Mouse (Mus musculus) midbrain, postnatal 0 days (tissue): ENCODE results near the gene Mrps18a. TPM values are rescaled to one million over a fixed set of nuclear protein-coding genes. Genes with fewer than 3 reads are reported as not detected.

Experiments
- ATAC-seq: fragments of 200-750 bp; cut with Nextera tagmentation; 2 replicates; pipeline ENCODE4 v1.8.0; 2017; ENCODE audit warnings: moderate number of reproducible peaks, mild to moderate bottlenecking, moderate TSS enrichment, moderate library complexity; ENCODE audit not compliant: low FRiP score
- DNase-seq: peaks from one replicate; pipeline ENCODE4 v3.0.0-alpha.2; 2015; ENCODE audit warnings: low spot score
- H3K27ac ChIP-seq: fragments of 300-500 bp; sonication (generic); 2 replicates; pipeline ENCODE4 v1.5.1; 2014; ENCODE audit warnings: low read depth, mild to moderate bottlenecking, low read length, mixed read lengths
- H3K27me3 ChIP-seq: fragments of 300-500 bp; sonication (generic); 2 replicates; pipeline ENCODE4 v1.6.1; 2014; ENCODE audit warnings: low read length, control low read depth, mixed read lengths; ENCODE audit not compliant: insufficient read depth
- H3K36me3 ChIP-seq: fragments of 300-500 bp; sonication (generic); 2 replicates; pipeline ENCODE4 v1.6.1; 2014; ENCODE audit warnings: low read length, control low read depth, mixed read lengths; ENCODE audit not compliant: insufficient read depth
- H3K4me1 ChIP-seq: fragments of 300-500 bp; sonication (generic); 2 replicates; pipeline ENCODE4 v1.6.1; 2014; ENCODE audit warnings: mild to moderate bottlenecking, control low read depth, antibody characterized with exemption, low read length, mixed read lengths; ENCODE audit not compliant: insufficient read depth
- H3K4me2 ChIP-seq: fragments of 300-500 bp; sonication (generic); 2 replicates; pipeline ENCODE4 v1.6.1; 2014; ENCODE audit warnings: low read depth, mild to moderate bottlenecking, low read length, mixed read lengths; ENCODE audit not compliant: poor library complexity, severe bottlenecking
- H3K4me3 ChIP-seq: fragments of 300-500 bp; sonication (generic); 2 replicates; pipeline ENCODE4 v1.5.1; 2014; ENCODE audit warnings: low read depth, mild to moderate bottlenecking, low read length, moderate library complexity
- H3K9ac ChIP-seq: fragments of 300-500 bp; sonication (generic); replicated peaks from 2 replicates; pipeline ENCODE4 v1.6.1; 2014; ENCODE audit warnings: mild to moderate bottlenecking, low read length, moderate library complexity, mixed read lengths; ENCODE audit not compliant: poor library complexity, severe bottlenecking
- H3K9me3 ChIP-seq: fragments of 300-500 bp; sonication (generic); 2 replicates; pipeline ENCODE4 v1.6.1; 2016; ENCODE audit warnings: low read length, control low read depth
- CTCF ChIP-seq: IDR thresholded peaks from 2 replicates; pipeline ENCODE4 v1.5.1; 2016; ENCODE audit warnings: antibody characterized with exemption, mild to moderate bottlenecking
- WGBS: fragments of 180-500 bp; shearing (Covaris S2); extraction: QIAGEN DNeasy Blood & Tissue Kit; methylation state at CpG from one replicate; pipeline ENCODE4 v1.1.7; 2014; 5-methylcytosine and 5-hydroxymethylcytosine counted together
- polyA plus RNA-seq: library from polyadenylated mRNA; unstranded; fragments of >200 nt; fragmentation: Nextera tagmentation; extraction: Ambion mirVana; gene quantifications from 2 replicates; pipeline ENCODE4 v1.2.1, GENCODE M21; 2015
- total RNA-seq: library from RNA; depleted of rRNA; stranded (reverse); fragments of >200 nt; gene quantifications from 2 replicates; pipeline ENCODE4 v1.2.3, GENCODE M21; 2014

Mrps18a gene
- total and polyA plus RNA-seq, 2 experiments from 2014 or later: 63.7 to 173 TPM

DNA sequence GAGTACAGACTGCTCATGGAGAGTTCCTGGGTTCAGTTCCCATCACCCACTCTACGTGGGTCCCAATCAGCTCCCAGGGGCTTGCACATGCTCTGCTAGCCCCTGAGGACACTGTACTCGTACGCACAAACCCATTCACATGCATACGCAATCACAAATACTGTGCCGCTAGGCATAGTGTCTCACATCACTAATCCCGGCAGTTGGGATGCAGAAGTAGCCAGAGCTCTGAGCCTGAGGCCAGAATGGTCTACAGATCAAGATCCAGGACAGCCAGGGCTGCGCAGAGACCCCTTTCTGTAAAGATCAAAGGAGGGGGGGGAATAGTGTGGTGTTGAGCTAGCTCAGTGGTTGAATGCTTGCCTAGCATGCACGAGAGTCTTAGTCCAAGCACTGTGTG is 46.3 kb downstream of the Mrps18a start:
- Histone ChIP-seq H3K4me3 (no peak overlapping the region), H3K27me3 (no peaks in the 10 kb centered on the region), H3K4me2 (no peak overlapping the region), H3K9me3 (no peaks in the 10 kb centered on the region), H3K4me1 (peaks cover 6% of the 10 kb centered on the region; the same call in 1 of the 2 replicates), H3K36me3 (no peaks in the 10 kb centered on the region), H3K27ac (no peak overlapping the region), H3K9ac (no peak overlapping the region)
- ATAC-seq: no peak
- 84% methylated on average over 8 of the region's 8 CpGs for WGBS
- TF ChIP-seq CTCF: no peak
- DNase-seq: no peak

DNA sequence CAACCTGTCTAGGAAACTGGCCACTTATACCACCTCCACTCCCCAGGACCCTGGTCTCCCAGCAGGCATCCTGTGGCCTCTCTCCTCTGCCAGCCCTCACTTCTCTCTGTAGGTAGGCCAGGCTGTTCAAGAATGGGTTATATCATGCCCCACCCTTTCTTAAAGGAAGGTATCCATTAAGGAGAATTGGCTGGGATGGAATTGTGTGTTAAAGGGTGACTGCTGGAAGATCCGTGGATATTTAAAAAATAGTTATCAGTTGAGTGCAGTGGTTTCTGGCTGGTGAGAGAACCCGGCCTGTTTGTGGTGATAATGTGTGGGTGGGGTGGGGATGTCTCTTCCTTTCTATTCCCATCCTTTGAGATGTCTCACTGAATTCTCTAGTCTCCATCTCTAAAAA is 48.5 kb downstream of the Mrps18a start:
- H3K27ac ChIP-seq: no peak overlapping the region
- H3K9ac ChIP-seq: no peak overlapping the region
- ATAC-seq: no peak
- H3K4me3 ChIP-seq: no peak overlapping the region
- peaks cover 2% of the 10 kb centered on the region for H3K36me3 ChIP-seq
- H3K4me2 ChIP-seq: no peak overlapping the region
- 60% methylated on average over 2 of the region's 2 CpGs for WGBS
- H3K4me1 ChIP-seq: 0 out of 2 replicates have a peak, but pooled peaks cover 3% of the 10 kb centered on the region
- no peak for DNase-seq
- no peaks in the 10 kb centered on the region for H3K27me3 ChIP-seq
- H3K9me3 ChIP-seq: no peaks in the 10 kb centered on the region
- TF ChIP-seq CTCF: no peak

DNA sequence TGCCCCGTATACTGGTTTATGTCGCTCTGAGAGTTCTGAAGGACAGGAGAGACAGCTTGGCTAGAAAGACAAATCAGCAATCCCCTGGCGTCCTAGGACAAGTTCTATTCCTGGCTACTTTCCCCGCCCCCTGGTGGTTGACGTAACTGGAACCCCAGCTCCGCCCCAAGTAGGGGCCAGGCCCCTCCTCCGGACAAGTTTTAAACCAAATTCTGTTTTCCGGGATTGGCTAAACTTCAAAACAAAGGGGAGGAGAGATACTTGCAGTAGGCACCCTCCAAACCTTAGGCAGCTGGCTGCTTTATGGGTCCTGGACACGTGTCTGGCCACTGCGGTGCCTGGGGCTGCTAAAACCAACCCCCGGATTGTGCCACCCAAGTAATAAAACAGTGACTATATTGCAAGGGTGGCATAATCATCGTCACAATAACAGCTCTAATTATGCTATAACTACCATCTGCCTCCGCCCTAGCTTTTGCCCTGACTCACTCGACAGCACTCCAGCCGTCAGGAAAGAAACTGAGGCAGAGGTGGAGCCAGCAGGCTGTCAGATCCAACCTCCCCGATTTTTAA is 49.4 kb downstream of the Mrps18a start:
- ATAC-seq (peak; percentile 39), DNase-seq (peak; percentile 88)
- Histone ChIP-seq H3K4me3 (peak overlapping the region; percentile 66), H3K9me3 (no peaks in the 10 kb centered on the region), H3K4me1 (0 out of 2 replicates have a peak, but pooled peaks cover 3% of the 10 kb centered on the region), H3K4me2 (peak overlapping the region; percentile 75), H3K36me3 (peaks cover 12% of the 10 kb centered on the region), H3K9ac (peak overlapping the region; percentile 39; the same call in 1 of the 2 replicates), H3K27ac (0 out of 2 replicates have a peak overlapping the region, but pooled peaks have one; percentile 27), H3K27me3 (no peaks in the 10 kb centered on the region)
- peak; percentile 62 for TF ChIP-seq CTCF
- WGBS: under 1% methylated on average over 16 of the region's 16 CpGs

DNA sequence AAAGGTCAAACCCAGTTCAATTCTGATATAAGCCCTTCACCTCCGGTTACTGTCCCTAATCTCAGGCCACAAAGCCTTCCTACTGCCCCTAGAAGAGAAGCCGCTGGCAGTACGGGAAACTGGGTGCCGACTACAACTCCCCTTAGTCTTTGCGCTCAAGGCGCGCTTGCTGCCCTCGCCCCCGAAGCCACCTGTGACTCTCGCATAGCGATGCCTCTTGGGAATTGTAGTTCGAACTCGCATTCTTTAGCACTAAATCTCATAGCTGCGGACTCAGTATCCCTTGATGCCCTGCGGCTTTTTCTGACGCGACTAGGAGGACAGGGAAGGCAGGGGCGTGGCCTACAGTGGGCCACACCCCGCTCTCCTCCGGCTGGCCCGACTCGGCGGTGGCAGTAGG is 49.9 kb downstream of the Mrps18a start, which contains the start of gene Gtpbp2:
Gtpbp2 (plus strand) TSS at position 347 of the 400 bp plus-strand sequence.
- ATAC-seq (peak; percentile 95), DNase-seq (peak; percentile 100)
- Histone ChIP-seq H3K36me3 (peaks cover 17% of the 10 kb centered on the region), H3K4me1 (0 out of 2 replicates have a peak, but pooled peaks cover 3% of the 10 kb centered on the region), H3K4me2 (peak within 1 kb of the TSS; percentile 84), H3K9ac (peak within 1 kb of the TSS; percentile 75), H3K9me3 (no peaks in the 10 kb centered on the region), H3K27ac (peak within 1 kb of the TSS; percentile 79), H3K4me3 (peak within 1 kb of the TSS; percentile 66), H3K27me3 (no peaks in the 10 kb centered on the region)
- under 1% methylated on average over 23 of the region's 23 CpGs for WGBS
- TF ChIP-seq CTCF: no peak

GRCm38 (mm10) chr17:46161179-46161578 is 50.4 kb downstream of the Mrps18a start:
- peak; percentile 52 for DNase-seq
- TF ChIP-seq CTCF: no peak
- peaks cover 22% of the 10 kb centered on the region for H3K36me3 ChIP-seq
- peak; percentile 69 for ATAC-seq
- no peaks in the 10 kb centered on the region for H3K9me3 ChIP-seq
- under 1% methylated on average over 19 of the region's 19 CpGs for WGBS
- H3K27ac ChIP-seq: peak overlapping the region; percentile 79
- H3K4me2 ChIP-seq: peak overlapping the region; percentile 84
- H3K27me3 ChIP-seq: no peaks in the 10 kb centered on the region
- peak overlapping the region; percentile 66 for H3K4me3 ChIP-seq
- peak overlapping the region; percentile 75 for H3K9ac ChIP-seq
- H3K4me1 ChIP-seq: 0 out of 2 replicates have a peak, but pooled peaks cover 3% of the 10 kb centered on the region

GRCm38 (mm10) chr17:46161710-46162109 is 50.9 kb downstream of the Mrps18a start:
- TF ChIP-seq CTCF: no peak
- Histone ChIP-seq H3K4me2 (peak overlapping the region; percentile 84), H3K9ac (peak overlapping the region; percentile 75), H3K4me3 (peak overlapping the region; percentile 66), H3K9me3 (no peaks in the 10 kb centered on the region), H3K27me3 (no peaks in the 10 kb centered on the region), H3K27ac (no peak overlapping the region), H3K36me3 (peaks cover 27% of the 10 kb centered on the region), H3K4me1 (0 out of 2 replicates have a peak, but pooled peaks cover 3% of the 10 kb centered on the region)
- 46% methylated on average over 9 of the region's 9 CpGs for WGBS
- ATAC-seq (no peak), DNase-seq (no peak)
